Mouse (Mus musculus) forebrain, embryonic 13.5 days (tissue): Measurements from ENCODE around the gene Gm20388. TPM values are rescaled to one million over a fixed set of nuclear protein-coding genes. Genes with fewer than 3 reads are reported as not detected.

Experiments used
- ATAC-seq: fragments of 200-750 bp; cut with Nextera tagmentation; 2 replicates; pipeline ENCODE4 v1.8.0; 2017
- H3K27ac ChIP-seq: fragments of 300-500 bp; sonication (generic); 2 replicates; pipeline ENCODE4 v1.5.1; 2015; ENCODE audit warnings: inconsistent platforms, mild to moderate bottlenecking, moderate library complexity
- H3K27me3 ChIP-seq: fragments of 300-500 bp; sonication (generic); 2 replicates; pipeline ENCODE4 v1.6.1; 2015; ENCODE audit warnings: mild to moderate bottlenecking, inconsistent platforms
- H3K36me3 ChIP-seq: fragments of 300-500 bp; sonication (generic); 2 replicates; pipeline ENCODE4 v1.6.1; 2015; ENCODE audit warnings: mild to moderate bottlenecking, inconsistent platforms; ENCODE audit not compliant: poor library complexity, severe bottlenecking
- H3K4me1 ChIP-seq: fragments of 300-500 bp; sonication (generic); 2 replicates; pipeline ENCODE4 v1.6.1; 2015; ENCODE audit warnings: inconsistent platforms
- H3K4me2 ChIP-seq: fragments of 300-500 bp; sonication (generic); 2 replicates; pipeline ENCODE4 v1.6.1; 2015; ENCODE audit warnings: inconsistent platforms, mild to moderate bottlenecking, moderate library complexity
- H3K4me3 ChIP-seq: fragments of 300-500 bp; sonication (generic); 2 replicates; pipeline ENCODE4 v1.5.1; 2015; ENCODE audit warnings: mild to moderate bottlenecking, inconsistent platforms
- H3K9ac ChIP-seq: fragments of 300-500 bp; sonication (generic); 2 replicates; pipeline ENCODE4 v1.6.1; 2015; ENCODE audit warnings: mild to moderate bottlenecking, inconsistent platforms
- H3K9me3 ChIP-seq: fragments of 300-500 bp; sonication (generic); replicated peaks from 2 replicates; pipeline ENCODE4 v1.6.1; 2016; ENCODE audit warnings: inconsistent platforms
- WGBS: fragments of 180-500 bp; shearing (Covaris S2); methylation state at CpG from one replicate; pipeline ENCODE4 v1.1.7; 2015; 5-methylcytosine and 5-hydroxymethylcytosine counted together
- polyA plus RNA-seq: library from polyadenylated mRNA; unstranded; fragments of >200 nt; fragmentation: Nextera tagmentation; extraction: Ambion mirVana; gene quantifications from 2 replicates; pipeline ENCODE4 v1.2.1, GENCODE M21; 2015

The Gm20388 gene
- polyA plus RNA-seq, 1 experiment from 2014 or later, result 5.6 TPM

DNA sequence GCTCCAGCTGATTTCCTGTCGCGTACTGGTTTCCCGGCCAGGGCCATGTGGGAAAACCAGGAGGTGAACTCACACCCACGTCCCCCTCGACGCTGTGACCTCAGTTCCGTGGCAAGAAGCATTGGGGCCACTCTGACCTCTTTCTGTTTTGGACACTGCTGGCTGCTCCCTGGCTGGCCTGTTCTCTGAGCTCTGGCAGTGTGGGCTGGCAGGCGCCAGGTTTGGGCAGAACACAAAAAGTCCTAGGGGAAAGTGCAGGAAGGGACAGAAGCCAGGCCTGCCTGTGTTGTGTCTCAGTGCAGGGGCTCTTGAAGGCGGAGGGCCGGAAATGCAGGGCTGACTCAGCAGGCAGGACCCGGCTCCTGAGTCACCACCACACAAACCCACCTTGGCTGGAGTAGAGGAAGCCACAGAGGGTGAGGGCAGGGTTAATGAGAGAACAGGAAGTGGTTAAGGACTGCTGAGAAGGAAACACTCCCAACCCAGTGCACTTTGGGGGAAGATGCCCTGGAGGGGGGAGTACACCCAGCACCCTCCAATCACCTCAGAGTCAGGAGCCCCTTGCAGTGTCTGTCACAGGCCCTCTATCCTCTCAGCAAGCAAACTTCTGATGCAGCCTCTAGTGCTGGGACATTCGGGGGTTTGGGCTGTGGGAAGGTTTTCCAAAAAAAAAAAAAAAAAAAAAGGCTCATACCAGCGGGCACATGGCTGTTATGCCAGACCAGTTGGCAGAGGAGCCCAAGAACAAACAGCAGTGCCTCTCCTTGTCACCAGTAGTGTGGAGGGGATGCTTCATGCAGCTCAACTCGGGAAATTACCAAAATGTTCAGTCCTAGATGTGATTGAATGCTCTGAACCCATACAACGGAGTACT lies 1277.1 kb downstream of the Gm20388 start:
- Histone ChIP-seq H3K9me3 (no peaks in the 10 kb centered on the region), H3K4me1 (no peaks in the 10 kb centered on the region), H3K27ac (no peak overlapping the region), H3K9ac (no peak overlapping the region), H3K36me3 (no peaks in the 10 kb centered on the region), H3K27me3 (peaks cover 12% of the 10 kb centered on the region; the same call in 1 of the 2 replicates), H3K4me3 (no peak overlapping the region), H3K4me2 (no peak overlapping the region)
- ATAC-seq, result no peak
- 84% methylated on average over 15 of the region's 15 CpGs for WGBS

DNA sequence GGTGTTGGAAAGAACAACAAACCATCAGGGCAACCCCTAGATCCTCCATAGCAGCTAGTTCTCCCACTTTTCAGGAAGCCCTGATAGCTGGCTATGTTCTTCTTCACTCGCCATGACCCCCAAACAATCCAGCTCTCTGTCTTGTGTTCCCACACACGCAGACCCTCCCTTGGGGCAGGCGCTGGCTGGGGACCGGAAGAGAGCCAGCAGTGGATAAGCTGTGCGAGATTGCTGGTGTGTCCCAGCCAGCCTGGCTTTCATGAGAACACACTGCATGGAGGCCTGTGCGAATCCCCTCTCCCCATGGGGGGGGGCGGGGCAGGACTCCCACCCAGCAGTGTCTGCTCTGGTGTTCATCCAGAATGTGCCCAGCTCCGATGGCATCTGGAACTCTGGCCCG lies 1278.4 kb downstream of the Gm20388 start:
- Histone ChIP-seq H3K27ac (no peak overlapping the region), H3K27me3 (peaks cover 16% of the 10 kb centered on the region; the same call in 1 of the 2 replicates), H3K4me1 (no peaks in the 10 kb centered on the region), H3K4me3 (no peak overlapping the region), H3K4me2 (no peak overlapping the region), H3K36me3 (no peaks in the 10 kb centered on the region), H3K9ac (no peak overlapping the region), H3K9me3 (no peaks in the 10 kb centered on the region)
- WGBS, result 84% methylated on average over 9 of the region's 9 CpGs
- no peak for ATAC-seq

DNA sequence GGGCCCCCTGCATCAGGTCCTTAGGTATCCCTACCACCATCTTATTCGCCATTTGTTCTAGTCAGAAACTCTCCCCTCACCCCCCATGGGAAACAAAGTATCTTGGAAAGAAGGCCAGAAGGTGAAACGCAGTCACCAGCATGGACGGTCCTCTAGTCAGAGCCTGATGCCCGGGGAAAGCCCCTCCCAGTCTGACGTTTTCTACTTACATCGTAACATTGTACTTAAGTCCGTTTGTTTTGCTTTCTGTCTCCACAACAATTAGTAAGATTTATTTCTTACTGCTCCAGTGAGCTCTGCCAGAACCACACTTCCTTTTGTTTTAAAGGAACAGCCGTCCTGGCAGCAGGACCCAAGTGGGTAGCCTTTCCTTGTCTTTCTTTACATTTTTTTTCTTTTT lies 1281.8 kb downstream of the Gm20388 start:
- ATAC-seq, result no peak
- Histone ChIP-seq H3K4me1 (no peaks in the 10 kb centered on the region), H3K27ac (no peak overlapping the region), H3K27me3 (peaks cover 16% of the 10 kb centered on the region; the same call in 1 of the 2 replicates), H3K4me3 (no peak overlapping the region), H3K9ac (no peak overlapping the region), H3K4me2 (no peak overlapping the region), H3K9me3 (no peaks in the 10 kb centered on the region), H3K36me3 (no peaks in the 10 kb centered on the region)
- WGBS, result 71% methylated on average over 8 of the region's 8 CpGs

DNA sequence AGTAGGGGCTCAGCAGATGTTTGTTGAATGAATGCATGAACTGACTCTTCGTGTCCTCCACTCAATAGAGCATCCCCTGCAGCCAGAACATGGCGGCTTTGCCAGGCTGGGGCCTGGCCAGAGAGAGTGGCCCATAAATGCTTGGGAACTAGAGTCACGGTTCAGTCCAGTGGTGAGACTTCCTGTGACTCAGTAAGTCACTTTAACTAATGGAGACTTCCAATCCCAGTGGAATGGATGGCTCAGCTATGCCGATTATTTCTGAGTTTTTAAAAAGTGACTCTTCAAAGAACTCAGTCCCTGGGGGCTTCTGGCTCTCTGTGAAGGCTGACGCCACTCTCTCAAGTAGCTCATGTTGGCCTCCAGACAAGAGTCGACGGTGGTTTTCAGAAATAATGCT lies 1285.3 kb downstream of the Gm20388 start:
- H3K9me3 ChIP-seq, result no peaks in the 10 kb centered on the region
- H3K9ac ChIP-seq, result no peak overlapping the region
- WGBS, result 86% methylated on average over 7 of the region's 7 CpGs
- no peak overlapping the region for H3K4me2 ChIP-seq
- no peak for ATAC-seq
- no peaks in the 10 kb centered on the region for H3K4me1 ChIP-seq
- peaks cover 7% of the 10 kb centered on the region; the same call in 1 of the 2 replicates for H3K27me3 ChIP-seq
- H3K36me3 ChIP-seq, result no peaks in the 10 kb centered on the region
- H3K27ac ChIP-seq, result no peak overlapping the region
- no peak overlapping the region for H3K4me3 ChIP-seq

DNA sequence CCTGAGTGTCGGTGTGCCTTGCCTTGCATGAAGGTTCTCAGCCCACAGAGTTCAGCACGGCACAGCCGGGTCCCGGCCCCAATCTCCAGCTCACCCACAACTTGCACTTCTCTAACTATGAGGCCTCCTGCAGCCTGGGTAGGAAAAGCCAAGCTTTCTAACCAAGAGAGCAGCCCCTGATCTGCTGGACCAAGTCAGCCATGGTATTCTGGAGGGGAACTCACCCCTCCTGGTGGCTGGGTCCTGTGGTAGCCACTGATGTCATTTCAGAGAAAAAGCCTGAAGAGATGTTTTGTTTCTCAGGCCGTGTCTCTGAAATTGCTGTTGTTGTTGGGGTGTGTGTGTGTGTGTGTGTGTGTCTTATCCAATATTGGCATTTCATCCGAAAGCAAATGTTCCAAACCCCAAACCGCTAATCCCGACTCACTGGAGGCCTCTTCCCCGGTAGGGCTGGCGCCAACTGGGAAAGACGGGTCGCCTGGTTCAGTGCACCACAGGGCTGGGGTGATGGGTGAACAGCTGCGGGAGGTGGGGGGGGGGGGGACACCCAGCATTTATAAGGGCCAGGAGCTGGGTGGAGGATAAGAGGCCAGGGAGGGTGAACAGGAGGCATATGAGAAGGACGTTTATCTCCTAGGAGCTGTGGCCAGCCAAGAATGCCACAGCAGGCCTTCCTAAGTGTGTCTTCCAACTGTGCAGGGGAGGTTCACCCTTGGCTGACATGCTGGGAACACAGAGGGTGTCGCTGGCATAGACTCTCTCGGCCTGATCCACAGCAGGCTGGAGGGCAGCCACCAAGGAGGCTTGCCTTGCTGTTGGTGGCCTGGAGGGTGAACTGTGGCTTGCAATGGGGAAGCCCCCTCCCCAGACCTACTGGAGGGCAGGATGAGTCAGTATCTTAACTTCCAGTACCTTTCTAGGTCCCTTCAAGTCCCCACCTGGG lies 1286.4 kb downstream of the Gm20388 start:
- Histone ChIP-seq H3K9me3 (no peaks in the 10 kb centered on the region), H3K27ac (no peak overlapping the region), H3K4me2 (no peak overlapping the region), H3K4me3 (no peak overlapping the region), H3K9ac (no peak overlapping the region), H3K27me3 (peaks cover 7% of the 10 kb centered on the region; the same call in 1 of the 2 replicates), H3K4me1 (no peaks in the 10 kb centered on the region), H3K36me3 (no peaks in the 10 kb centered on the region)
- WGBS, result 85% methylated on average over 16 of the region's 16 CpGs
- ATAC-seq, result no peak

DNA sequence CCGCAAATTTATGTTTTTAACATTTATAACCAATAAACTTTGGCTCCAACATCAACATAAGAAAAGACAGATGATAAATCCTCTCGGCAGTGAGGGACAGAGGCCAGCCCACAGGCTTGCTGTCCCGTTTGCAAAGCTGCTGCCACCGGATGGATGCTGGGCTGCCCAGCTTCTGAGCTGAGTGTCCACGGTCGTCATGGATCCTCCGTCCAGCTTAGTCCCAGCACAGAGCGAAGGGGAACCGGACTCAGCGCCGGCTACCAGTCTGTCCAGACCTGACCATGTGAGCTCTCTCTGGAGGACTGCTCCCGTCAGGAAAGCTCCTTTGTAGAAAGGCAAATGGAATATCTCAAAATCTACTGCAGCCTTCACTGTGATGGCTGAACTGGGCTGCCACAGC lies 1289.4 kb downstream of the Gm20388 start:
- H3K4me3 ChIP-seq, result no peak overlapping the region
- H3K9ac ChIP-seq, result no peak overlapping the region
- no peaks in the 10 kb centered on the region for H3K36me3 ChIP-seq
- 78% methylated on average over 12 of the region's 12 CpGs for WGBS
- ATAC-seq, result no peak
- no peak overlapping the region for H3K27ac ChIP-seq
- no peak overlapping the region for H3K4me2 ChIP-seq
- peaks cover 11% of the 10 kb centered on the region for H3K4me1 ChIP-seq
- no peaks in the 10 kb centered on the region for H3K27me3 ChIP-seq
- H3K9me3 ChIP-seq, result no peaks in the 10 kb centered on the region

DNA sequence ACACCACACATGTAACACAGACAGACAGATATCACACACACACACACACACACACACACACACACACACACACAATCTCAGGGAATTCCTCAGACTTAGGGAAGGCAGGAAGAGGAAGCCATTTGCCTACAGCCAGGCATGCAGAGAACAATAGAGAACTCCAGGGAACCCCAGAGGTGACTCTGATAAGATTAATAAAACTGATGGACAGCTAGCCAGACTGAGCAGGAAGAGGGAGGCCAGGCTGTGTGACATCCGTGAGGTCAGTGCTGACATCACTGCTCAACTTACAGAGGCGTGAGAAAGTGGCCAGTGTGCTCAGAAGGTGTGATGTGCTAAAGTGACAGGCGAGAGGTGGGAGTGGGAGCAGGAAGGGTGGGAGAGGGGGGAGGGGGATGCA lies 1290.3 kb downstream of the Gm20388 start:
- no peak for ATAC-seq
- H3K4me1 ChIP-seq, result peaks cover 11% of the 10 kb centered on the region
- H3K4me2 ChIP-seq, result no peak overlapping the region
- H3K9ac ChIP-seq, result no peak overlapping the region
- no peaks in the 10 kb centered on the region for H3K27me3 ChIP-seq
- no peaks in the 10 kb centered on the region for H3K36me3 ChIP-seq
- no peak overlapping the region for H3K27ac ChIP-seq
- no peak overlapping the region for H3K4me3 ChIP-seq
- H3K9me3 ChIP-seq, result no peaks in the 10 kb centered on the region
- 45% methylated on average over 3 of the region's 3 CpGs for WGBS

DNA sequence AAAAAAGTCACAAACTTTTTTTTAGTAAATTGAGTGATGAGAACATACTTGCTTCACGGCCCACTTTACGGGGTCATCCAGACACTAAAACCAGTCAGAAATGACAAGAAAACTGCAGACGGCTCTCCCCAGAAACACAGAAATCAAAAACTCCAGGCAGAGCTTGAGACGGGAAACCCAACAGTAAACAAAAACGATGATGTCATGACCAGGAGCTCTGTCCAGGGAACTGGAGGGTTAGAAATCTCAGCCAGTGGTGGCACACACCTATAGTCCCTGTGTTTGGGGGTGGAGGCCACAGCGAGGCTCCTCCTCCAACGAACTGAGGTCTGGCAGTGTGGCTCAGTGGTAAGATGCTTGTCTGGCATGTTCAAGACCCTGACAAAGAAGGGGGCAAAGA lies 1291.0 kb downstream of the Gm20388 start:
- no peak overlapping the region for H3K9ac ChIP-seq
- H3K4me2 ChIP-seq, result no peak overlapping the region
- no peak overlapping the region for H3K4me3 ChIP-seq
- H3K4me1 ChIP-seq, result peaks cover 11% of the 10 kb centered on the region
- no peak for ATAC-seq
- H3K27me3 ChIP-seq, result no peaks in the 10 kb centered on the region
- WGBS, result 81% methylated on average over 7 of the region's 7 CpGs
- no peaks in the 10 kb centered on the region for H3K9me3 ChIP-seq
- no peak overlapping the region for H3K27ac ChIP-seq
- no peaks in the 10 kb centered on the region for H3K36me3 ChIP-seq

DNA sequence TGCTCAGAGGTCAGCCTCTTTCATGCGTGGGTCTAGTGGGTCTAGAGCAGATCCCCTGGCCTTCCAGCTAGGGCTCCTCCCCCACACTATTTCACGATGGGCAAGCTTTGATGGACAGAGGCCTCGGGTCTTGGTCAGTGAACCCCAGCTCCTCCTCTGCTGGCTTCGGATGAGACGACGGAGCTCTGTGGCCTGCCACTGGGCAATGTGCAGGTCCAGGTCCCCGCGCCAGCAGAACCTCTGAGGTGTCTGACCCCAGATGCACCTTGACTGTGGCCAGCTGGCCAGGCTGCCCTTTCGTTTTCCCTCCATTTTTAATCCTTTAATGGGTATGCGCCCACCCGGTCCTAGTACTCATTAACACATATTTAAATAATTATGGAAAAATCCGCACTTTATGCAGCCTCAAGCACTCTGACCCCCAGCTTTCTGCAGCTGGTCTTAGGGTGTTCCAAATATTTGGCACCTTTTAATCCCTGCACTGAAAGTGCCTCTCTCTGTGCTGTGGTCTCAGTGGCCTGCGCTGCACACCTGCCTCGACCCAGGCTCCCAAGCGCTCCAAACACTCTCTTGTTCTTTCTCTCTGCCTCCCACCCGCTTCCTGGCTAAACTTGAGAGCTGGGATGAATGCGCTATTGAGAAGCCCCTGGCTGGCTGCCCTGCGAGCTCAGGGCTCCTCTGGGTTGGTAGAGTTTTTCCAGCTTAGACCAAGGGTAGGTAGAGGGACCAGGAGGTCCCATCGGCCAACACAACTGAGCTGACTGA lies 1293.2 kb downstream of the Gm20388 start:
- Histone ChIP-seq H3K9me3 (no peaks in the 10 kb centered on the region), H3K4me1 (peaks cover 11% of the 10 kb centered on the region), H3K4me2 (no peak overlapping the region), H3K36me3 (no peaks in the 10 kb centered on the region), H3K27me3 (no peaks in the 10 kb centered on the region), H3K4me3 (no peak overlapping the region), H3K9ac (no peak overlapping the region), H3K27ac (peak overlapping the region; percentile 48; the same call in 1 of the 2 replicates)
- 60% methylated on average over 19 of the region's 19 CpGs for WGBS
- ATAC-seq, result peak; percentile 43

DNA sequence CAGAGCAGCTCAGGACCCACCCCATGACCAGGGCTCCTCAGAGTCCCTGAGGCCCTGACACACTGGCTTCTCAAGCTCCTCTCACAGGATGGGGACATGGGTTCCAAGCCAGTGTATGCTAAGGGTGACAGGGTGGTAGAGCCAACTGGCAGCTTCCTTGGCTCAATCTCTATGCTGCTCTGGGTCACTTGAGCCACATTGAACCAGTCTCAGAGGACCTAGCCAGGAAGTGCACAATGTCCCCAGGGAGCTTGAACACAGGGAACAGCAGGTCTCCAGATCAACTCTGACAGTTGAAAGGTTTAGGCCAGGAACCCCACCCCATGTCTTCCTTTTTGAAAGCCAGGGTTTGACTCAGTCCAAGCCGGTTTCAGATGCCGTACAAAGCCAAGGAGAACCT lies 1296.5 kb downstream of the Gm20388 start:
- Histone ChIP-seq H3K9ac (no peak overlapping the region), H3K27ac (no peak overlapping the region), H3K4me1 (peaks cover 11% of the 10 kb centered on the region), H3K27me3 (peaks cover 2% of the 10 kb centered on the region; the same call in 1 of the 2 replicates), H3K9me3 (no peaks in the 10 kb centered on the region), H3K36me3 (no peaks in the 10 kb centered on the region), H3K4me2 (no peak overlapping the region), H3K4me3 (no peak overlapping the region)
- no peak for ATAC-seq
- WGBS, result 77% methylated on average over 2 of the region's 2 CpGs

DNA sequence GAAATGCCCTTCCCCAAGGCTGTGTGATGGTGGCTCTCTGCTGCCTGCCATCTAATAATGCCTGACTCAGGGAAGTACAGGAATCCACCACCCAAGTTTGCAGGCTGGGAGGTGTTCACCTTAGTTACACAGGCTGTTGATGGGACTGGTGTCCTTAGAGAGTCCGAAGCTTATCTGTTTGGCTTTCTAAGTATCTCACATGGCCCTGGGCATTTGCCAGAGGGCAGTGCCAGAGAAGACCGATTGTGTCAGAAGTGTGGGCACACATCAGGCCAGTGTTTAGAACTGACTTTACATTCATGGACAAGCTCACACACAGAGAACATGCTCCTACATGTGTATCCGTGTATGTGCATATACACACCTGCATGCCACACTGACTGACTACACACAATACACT lies 1300.0 kb downstream of the Gm20388 start:
- no peaks in the 10 kb centered on the region for H3K36me3 ChIP-seq
- peaks cover 4% of the 10 kb centered on the region; the same call in 1 of the 2 replicates for H3K9me3 ChIP-seq
- H3K4me3 ChIP-seq, result no peak overlapping the region
- H3K4me2 ChIP-seq, result no peak overlapping the region
- no peak overlapping the region for H3K9ac ChIP-seq
- peaks cover 2% of the 10 kb centered on the region; the same call in 1 of the 2 replicates for H3K27me3 ChIP-seq
- ATAC-seq, result no peak
- no peaks in the 10 kb centered on the region for H3K4me1 ChIP-seq
- WGBS, result 88% methylated on average over 3 of the region's 3 CpGs
- no peak overlapping the region for H3K27ac ChIP-seq
